Mouse (Mus musculus): ENCODE results near the gene Stfa1. TPM values are rescaled to one million over a fixed set of nuclear protein-coding genes. Genes with fewer than 3 reads are reported as not detected.

The Stfa1 gene
- total RNA-seq, 1 experiment = not detected

DNA sequence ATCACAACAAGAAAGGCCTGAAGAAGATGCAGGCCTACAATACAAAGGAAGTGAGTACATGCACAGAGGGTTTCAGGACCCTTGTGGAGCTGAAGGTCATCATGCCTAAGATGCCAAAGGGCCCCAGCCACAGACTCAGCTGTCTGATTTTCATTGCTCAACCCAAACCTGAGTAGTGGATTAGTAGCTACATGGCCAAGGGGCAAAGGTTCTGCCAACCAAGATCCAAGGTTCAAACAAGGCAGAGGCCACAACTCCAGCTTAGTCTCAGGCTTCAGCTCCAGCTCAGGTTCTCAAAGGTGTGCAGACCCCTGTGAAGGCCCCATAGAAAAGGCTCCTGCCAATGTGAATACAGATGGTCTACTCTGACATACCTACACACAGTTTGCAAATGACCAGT is 42.5 kb downstream of the Stfa1 start:
- H3K4me1 ChIP-seq (ENCODE audit: control insufficient read depth in 2 of 2, insufficient read depth in 2 of 2, low read length in 2 of 2, poor library complexity in 1 of 2) = no peaks in the 10 kb centered on the region
- H3K4me3 ChIP-seq (ENCODE audit: insufficient read depth in 1 of 2, low read depth in 1 of 2, low read length in 2 of 2, poor library complexity in 1 of 2, severe bottlenecking in 1 of 2) = no peak overlapping the region
- no peaks in the 10 kb centered on the region for H3K36me3 ChIP-seq (ENCODE audit: control insufficient read depth, insufficient read depth, low read length, poor library complexity, severe bottlenecking)
- no peak overlapping the region for H3K27ac ChIP-seq (ENCODE audit: insufficient read depth, low read depth, low read length, poor library complexity, severe bottlenecking)
- no peaks in the 10 kb centered on the region for H3K9me3 ChIP-seq (ENCODE audit: control insufficient read depth, insufficient read depth, low read depth, low read length)
- TF ChIP-seq HCFC1 (IDR thresholded peaks at IDR 0.05; ENCODE audit: borderline replicate concordance, insufficient read depth, low read length) = no peak
- TF ChIP-seq ZC3H11A (IDR thresholded peaks at IDR 0.05; ENCODE audit: borderline replicate concordance, low read depth, low read length) = no peak
- no peak for TF ChIP-seq ZNF384 (IDR thresholded peaks at IDR 0.05; ENCODE audit: low read depth, low read length)
- TF ChIP-seq MAFK (IDR thresholded peaks at IDR 0.05; ENCODE audit: insufficient read depth, low read depth, low read length) = no peak
- TF ChIP-seq CHD2 (IDR thresholded peaks at IDR 0.05; ENCODE audit: low read depth, low read length) = no peak
- H3K9ac ChIP-seq (ENCODE audit: insufficient read depth, low read depth, low read length, poor library complexity, severe bottlenecking) = no peak overlapping the region
- in situ Hi-C loops (cut with MboI; ENCODE audit: low sequenced_read_pairs in 2 of 2, unreplicated experiment in 2 of 2) = no loop called here
- DNase-seq (ENCODE audit: low read depth, low spot score) = no peak

DNA sequence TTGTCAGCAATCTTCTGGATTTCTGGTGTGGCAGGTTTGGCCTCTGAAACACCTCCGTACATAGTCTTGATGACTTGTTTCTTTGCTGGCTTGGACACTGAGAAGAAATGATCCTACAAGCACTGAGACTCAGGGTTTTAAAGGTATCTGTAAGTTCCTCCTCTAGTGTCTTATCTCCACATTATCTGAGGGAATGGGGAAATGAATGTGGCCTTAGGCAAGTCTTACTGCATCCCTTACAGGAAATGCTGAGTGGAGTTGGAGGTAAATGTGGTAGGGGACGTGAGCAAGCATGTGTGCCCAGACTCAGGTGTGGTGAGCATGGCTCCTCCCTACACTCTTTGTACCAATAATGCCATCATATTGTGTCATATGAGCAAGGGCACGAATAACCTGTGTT is 57.5 kb downstream of the Stfa1 start, which contains the start of gene BC117090:
TSS of gene BC117090 (minus strand) at position 101 of the 400 bp plus-strand sequence.
- H3K9me3 ChIP-seq (ENCODE audit: control insufficient read depth, insufficient read depth, low read depth, low read length) = no peaks in the 10 kb centered on the region
- DNase-seq (ENCODE audit: low read depth, low spot score) = no peak
- in situ Hi-C loops (cut with MboI; ENCODE audit: low sequenced_read_pairs in 2 of 2, unreplicated experiment in 2 of 2) = no loop called here

More for the DNA sequence above, 57.5 kb downstream of the Stfa1 start, which contains the start of gene BC117090:
- H3K4me1 ChIP-seq (ENCODE audit: control insufficient read depth in 2 of 2, insufficient read depth in 2 of 2, low read length in 2 of 2, poor library complexity in 1 of 2) = no peaks in the 10 kb centered on the region
- no peaks in the 10 kb centered on the region for H3K36me3 ChIP-seq (ENCODE audit: control insufficient read depth, insufficient read depth, low read length, poor library complexity, severe bottlenecking)
- no peak within 1 kb of the TSS for H3K4me3 ChIP-seq (ENCODE audit: insufficient read depth in 1 of 2, low read depth in 1 of 2, low read length in 2 of 2, poor library complexity in 1 of 2, severe bottlenecking in 1 of 2)
- TF ChIP-seq ZNF384 (IDR thresholded peaks at IDR 0.05; ENCODE audit: low read depth, low read length) (no peak), HCFC1 (IDR thresholded peaks at IDR 0.05; ENCODE audit: borderline replicate concordance, insufficient read depth, low read length) (no peak), ZC3H11A (IDR thresholded peaks at IDR 0.05; ENCODE audit: borderline replicate concordance, low read depth, low read length) (no peak), CHD2 (IDR thresholded peaks at IDR 0.05; ENCODE audit: low read depth, low read length) (no peak), MAFK (IDR thresholded peaks at IDR 0.05; ENCODE audit: insufficient read depth, low read depth, low read length) (no peak)
- H3K27ac ChIP-seq (ENCODE audit: insufficient read depth, low read depth, low read length, poor library complexity, severe bottlenecking) = no peak within 1 kb of the TSS
- no peak within 1 kb of the TSS for H3K9ac ChIP-seq (ENCODE audit: insufficient read depth, low read depth, low read length, poor library complexity, severe bottlenecking)

Other genes starting within 250 kb of the Stfa1 start
- gene Wdr5b, start 235.8 kb upstream of the Stfa1 start, total RNA-seq (2012; rRNA removed) = 3.3 and 4.2 TPM in 2 replicates
- 153 and 243 TPM in 2 replicates for gene Fam162a, start 205.4 kb upstream of the Stfa1 start, total RNA-seq (2012; rRNA removed)
- 160 and 185 TPM in 2 replicates for gene Ccdc58, start 205.3 kb upstream of the Stfa1 start, total RNA-seq (2012; rRNA removed)
- not detected in 2 replicates for gene Csta1, start 145.7 kb upstream of the Stfa1 start, total RNA-seq (2012; rRNA removed)
- not detected in 2 replicates for gene Stfa2l1, start 120.1 kb upstream of the Stfa1 start, total RNA-seq (2012; rRNA removed)
- not detected in 2 replicates for gene Gm5483, start 92.7 kb upstream of the Stfa1 start, total RNA-seq (2012; rRNA removed)
- gene Gm5416, start 66.5 kb upstream of the Stfa1 start, total RNA-seq (2012; rRNA removed) = not detected in 2 replicates
- not detected in 2 replicates for gene 2010005H15Rik, start 55.5 kb upstream of the Stfa1 start, total RNA-seq (2012; rRNA removed)
- gene BC117090, start 57.4 kb downstream of the Stfa1 start, total RNA-seq (2012; rRNA removed) = not detected in 2 replicates
- not detected in 2 replicates for gene BC100530, start 90.8 kb downstream of the Stfa1 start, total RNA-seq (2012; rRNA removed)
- not detected in 2 replicates for gene Stfa2, start 131.5 kb downstream of the Stfa1 start, total RNA-seq (2012; rRNA removed)
- gene Stfa3, start 178.4 kb downstream of the Stfa1 start, total RNA-seq (2012; rRNA removed) = not detected in 2 replicates